Mouse (Mus musculus) right cerebral cortex, postnatal 4 days (tissue): ENCODE measurements around the gene Fryl.
A peak's percentile ranks its signal among the peaks of the same experiment; 100 is the strongest.

Source experiments
- DNase-seq: peaks from one replicate; pipeline ENCODE4 v3.0.0-alpha.2; 2022

Fryl gene

GRCm38 (mm10) chr5:73255321-73256251 lies 833 bp downstream of the Fryl start:
- DNase-seq, result peak; percentile 73

DNA sequence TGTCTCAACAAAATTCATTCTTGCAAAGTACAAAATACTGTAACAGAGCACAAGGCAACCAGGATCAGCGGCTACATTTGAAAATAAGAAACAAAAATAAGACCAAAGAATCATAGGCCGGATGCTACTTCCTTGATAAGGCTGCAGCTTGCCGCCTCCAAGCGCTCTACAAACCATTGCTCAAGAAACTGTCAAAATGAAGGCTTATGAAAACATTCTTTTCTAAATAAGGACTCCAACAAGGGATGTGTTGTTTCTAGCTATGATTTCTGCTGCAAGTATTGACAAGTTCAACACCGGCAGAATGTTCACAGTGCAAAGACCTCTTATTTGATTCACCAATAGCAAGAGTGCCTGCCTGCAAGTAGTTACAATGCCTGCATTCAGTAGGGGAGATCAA lies 1.8 kb downstream of the Fryl start:
- no peak for DNase-seq

DNA sequence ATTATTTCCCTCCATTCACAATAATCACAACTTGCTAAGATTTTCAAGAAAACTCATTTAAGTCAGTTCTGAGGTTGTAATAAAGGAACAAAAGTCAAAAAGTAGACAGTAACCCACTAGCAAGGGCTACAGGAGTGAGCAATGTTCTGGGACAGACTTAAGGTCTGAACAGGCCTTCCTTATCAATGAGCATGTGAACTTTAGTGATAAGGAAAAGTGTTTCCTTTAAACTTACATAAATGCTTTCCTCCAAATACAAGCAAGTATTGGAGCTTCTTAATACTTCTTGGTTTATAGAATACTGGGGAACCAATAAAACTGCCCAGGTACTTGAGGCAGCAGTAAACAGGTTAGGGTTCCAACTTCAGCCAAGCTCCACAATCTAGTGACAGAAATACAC lies 3.7 kb downstream of the Fryl start:
- DNase-seq, result no peak

GRCm38 (mm10) chr5:73249341-73249740 lies 7.1 kb downstream of the Fryl start:
- DNase-seq, result no peak

DNA sequence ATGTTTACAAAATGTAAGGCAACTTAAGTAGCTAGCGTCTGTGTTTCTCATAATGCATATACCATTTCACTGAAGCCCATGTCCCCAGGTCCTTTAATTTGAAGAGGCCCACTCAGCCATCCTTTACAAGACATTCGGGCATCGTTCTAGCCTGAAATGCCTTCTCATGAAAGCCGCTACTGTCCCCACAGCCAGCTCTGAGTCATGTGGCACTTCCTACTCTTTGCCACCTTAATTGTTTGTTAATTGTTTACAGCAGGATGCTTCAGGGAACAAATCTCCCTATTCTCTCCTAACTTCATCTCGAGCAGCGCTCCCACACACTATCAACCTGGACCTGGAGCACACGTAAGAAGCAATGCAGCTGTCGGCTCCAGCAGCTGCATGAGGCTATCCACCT lies 8.2 kb downstream of the Fryl start:
- DNase-seq, result no peak

DNA sequence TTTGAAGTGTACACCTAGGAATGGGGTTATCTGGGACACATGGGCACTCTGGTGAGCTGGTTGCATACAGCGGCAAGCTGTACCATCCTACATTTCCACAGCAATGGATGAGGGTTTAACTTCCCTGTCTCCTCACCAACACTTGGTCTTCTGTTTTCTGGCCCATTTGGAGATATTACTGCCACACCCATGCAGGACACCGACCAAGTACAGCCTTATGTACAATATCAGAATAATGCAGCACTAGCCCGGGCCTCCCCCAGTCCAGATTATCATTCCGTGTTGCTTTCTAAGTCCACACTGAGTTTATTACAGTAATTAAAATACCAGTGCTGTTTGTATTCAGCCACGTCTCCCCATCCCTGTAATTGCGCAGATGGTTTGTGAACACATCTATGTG lies 10.0 kb downstream of the Fryl start:
- no peak for DNase-seq

- peak; percentile 65 for DNase-seq
Observed at GRCm38 (mm10) chr5:73244403-73244802, 12.0 kb downstream of the Fryl start.

- DNase-seq, result no peak
Observed at GRCm38 (mm10) chr5:73241966-73242365, 14.5 kb downstream of the Fryl start.

- no peak for DNase-seq
Observed at GRCm38 (mm10) chr5:73241332-73241731, 15.1 kb downstream of the Fryl start.

DNA sequence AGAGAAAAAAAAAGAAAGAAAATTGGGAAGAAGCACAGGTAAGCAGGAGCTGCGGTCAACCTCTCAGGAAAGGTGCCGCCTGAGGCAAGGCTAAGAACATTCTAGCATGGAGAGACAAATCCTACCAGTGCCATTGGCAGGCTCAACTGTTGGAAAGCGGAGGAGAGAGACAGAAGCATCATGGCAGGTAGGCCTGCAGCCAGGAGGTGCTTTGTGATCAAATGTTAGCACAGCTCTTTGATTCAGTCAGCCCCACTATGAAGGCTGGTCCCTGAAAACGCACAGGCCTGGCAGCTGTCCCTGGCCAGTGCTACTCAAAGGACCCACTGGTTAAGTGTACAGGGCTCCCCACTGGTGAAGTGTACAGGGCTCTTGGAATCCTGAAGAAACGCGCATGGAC lies 16.0 kb downstream of the Fryl start:
- DNase-seq, result no peak

DNA sequence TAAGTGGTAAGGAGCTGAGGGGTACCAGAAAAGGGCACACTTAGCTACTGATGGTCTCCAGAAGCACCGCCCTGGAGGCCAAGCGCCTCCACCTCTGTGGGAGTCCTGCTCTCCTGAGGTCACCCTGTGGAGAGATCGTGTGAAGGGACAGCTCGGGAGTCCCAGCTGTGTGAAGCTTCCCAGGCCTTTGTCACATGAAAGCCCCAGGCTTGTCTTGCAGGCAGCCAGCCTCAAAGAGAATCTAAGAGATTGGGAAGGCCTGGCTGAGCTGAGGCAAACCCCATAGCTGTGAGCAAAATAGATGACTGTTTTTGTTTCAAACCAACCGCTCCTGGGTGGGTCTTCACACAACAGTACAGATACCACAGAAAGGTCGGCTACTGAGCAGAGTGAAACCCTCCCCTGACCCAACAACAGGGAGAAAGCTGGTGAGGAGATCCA lies 19.5 kb downstream of the Fryl start:
- no peak for DNase-seq

DNA sequence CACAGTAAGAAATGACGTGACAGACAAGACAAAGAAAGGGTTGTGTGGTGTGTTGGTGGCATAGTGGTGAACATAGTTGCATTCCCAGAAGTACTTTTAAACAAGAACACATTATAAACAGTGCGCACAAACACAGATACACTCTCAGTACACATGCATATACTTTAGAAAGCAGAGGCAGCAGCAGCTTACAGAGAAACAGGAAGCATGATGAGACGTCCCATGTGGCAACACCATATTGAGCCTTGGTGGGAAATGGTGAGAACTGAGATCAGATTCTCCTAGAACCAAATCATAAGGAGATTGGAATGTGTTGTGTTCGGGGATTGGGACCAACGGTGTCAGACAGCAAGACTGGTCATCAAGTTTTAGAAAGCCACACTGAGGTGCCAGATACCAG lies 21.2 kb downstream of the Fryl start:
- DNase-seq, result no peak

- DNase-seq, result no peak
Observed at GRCm38 (mm10) chr5:73233018-73233881, 23.2 kb downstream of the Fryl start.

DNA sequence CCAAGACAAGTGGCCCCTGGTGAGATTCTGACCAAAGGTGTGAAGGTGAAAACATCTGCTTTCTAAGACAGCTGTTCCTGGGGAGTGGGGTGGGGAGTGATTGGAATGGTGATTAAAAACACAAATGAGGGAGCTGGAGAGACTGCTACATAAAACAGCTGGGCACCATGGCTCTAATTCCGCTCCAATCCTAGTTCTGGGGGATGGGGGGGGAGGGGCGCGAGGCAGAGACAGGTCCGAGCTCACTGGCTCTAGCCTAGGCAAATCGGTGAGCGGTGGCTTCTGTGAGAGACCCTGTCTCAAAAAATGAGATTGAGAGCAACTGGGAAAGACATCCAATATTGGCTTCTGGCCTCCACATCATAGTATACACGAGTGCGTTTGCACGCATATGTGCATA lies 24.2 kb downstream of the Fryl start:
- no peak for DNase-seq

DNA sequence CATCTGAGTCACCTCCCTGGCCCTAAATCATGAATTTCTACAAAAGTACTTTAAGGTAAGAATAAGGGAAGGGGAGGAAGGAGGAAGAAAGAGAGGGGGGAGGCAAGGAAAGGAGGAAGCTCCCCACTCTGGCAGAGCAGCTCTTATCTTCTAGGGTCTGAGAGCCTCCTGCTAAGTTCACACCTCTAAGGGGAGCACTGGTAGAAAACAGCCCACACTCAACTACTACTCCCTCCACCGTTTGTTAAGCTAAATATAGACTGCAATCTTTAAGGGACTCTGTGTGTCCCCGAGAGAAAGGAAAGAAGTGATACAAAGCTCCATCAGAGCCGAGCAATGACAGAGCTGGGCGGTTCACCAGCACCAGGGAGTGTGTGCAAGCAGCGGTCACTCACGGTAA lies 24.6 kb downstream of the Fryl start:
- no peak for DNase-seq

DNA sequence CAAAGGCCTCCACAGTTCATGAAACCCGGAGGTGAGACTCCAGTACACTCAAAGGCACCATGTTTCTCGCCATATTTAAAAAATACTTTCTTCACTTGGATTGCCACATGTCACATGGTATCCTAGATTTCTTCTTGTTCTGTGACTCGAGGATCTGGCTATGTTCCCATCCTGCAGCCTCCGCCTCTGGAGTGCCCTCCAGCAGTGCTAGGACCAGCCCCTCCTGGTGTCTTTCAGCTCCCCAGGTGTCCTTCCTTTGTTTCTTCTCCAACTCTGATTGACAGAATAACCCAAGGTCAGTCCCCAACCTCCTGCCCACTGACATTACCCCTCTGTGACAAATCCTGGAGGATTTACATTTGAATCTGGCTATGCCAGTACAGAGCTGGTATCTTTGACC lies 26.2 kb downstream of the Fryl start:
- DNase-seq, result no peak

DNA sequence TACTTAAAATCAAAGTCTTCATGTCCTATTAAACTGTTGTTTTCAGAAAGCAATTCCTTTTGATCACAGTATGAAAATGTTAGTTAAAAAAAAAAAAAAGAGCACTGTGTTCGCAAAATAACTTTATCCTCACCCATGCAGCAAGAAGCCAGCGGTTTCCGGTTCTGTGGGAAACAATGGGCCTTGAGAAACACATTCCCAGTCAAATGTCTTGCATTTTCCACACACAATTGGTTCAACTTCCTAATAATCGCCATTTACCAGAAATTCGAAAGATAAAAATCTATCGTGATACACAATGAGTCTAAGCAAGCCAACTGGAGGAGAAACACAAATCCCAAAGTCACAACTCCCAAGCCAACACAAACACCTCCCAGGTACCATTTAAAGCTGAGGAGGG lies 27.0 kb downstream of the Fryl start:
- no peak for DNase-seq

DNA sequence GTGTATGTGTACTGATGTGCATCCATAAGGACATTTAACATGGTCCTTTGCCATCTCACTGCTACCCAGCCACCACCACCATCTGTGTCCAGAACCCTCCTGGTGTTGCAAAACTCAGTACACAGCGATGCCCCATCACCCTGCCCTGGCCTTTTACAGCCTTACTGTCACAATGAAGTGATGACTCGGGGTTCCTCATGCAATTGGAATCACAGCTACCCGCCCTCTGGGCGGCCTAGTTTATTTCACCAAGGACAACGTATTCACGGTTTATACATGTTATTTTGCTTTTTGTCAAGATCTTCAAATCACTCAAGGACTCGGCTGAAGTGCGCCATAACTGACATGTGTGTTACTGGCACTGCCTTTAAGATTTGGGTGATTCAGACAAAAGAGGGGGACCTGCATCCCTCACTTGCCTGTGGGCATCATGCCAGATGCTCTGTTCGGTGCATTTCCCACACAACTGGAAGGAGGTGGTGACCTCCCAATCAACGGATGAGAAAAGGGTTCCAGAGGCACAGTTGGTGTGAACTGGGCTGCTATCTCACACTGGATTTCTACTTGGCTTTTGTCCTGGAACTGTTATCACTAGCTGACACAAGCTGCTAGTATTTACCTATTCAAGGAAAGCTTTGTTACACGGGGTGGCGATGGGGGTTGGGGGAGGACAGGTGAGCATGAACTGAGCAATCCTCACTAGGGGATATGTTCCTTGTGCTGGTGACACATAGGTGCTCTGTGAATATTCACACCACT lies 27.9 kb downstream of the Fryl start:
- DNase-seq, result no peak

DNA sequence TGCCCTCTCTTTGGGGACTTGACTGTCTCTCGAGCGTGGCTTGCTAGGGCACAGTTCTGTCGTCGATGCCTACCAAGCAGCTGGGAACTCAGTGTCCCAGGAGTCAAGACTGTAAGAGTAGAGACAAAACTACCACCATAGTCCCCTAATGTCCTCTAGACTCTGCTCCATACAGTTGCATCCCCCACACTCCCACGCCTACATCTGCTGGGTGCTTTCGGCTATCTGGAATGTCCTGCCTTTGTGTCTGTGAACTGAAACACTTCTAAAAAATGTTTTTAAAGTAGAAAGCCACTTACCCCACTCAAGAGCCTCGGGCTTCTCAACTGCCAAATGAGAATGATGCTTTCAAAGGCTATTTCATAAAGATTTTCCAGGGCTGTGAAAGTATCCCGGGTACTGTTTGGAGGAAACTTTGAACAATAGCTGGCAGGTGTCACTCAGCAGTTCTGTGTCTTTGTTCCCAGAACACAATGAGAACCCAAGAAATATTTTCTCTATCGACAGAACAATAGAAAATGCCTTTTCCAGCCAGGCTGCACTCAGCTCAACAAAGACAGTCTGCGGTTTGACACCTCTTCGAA lies 28.8 kb downstream of the Fryl start:
- DNase-seq, result no peak

DNA sequence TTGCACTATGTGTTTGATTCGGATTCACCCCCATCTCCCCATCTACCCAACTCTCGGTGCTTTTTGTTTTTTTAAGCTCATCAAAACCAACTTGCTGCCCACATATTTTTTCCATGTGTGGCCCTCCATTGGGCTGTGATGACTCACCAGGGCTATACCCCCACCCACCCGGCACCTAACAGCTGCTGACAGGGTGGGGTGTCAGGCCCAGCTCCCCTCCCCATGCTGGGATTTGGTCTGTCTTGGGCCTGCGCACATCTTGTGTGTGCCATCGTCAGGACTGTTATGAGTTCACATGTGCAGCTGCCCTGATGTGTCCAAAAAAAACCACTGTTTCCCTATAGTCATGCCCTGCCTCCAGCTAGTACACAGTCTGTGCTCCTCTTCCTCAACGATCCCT lies 33.4 kb downstream of the Fryl start:
- no peak for DNase-seq

DNA sequence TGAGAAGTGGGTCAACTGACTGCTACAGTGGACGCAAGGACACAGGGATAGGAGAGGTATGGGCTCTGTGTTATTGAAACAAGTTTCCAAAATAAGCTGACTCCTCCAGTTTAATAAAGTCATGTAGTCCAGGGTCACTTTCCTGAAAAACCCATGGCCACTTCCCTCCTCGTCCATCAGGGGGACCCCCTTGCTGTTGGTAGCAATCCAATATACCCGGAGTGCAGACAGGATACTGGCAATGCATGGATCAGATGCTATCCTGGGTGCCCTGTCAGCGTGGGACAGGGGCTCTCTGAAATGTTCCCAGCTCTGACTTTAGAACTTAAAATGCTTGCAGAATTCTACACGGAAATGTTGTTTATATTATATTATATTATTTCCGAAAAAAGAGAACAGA lies 34.0 kb downstream of the Fryl start:
- no peak for DNase-seq

- DNase-seq, result no peak
Observed at GRCm38 (mm10) chr5:73221826-73222225, 34.6 kb downstream of the Fryl start.

GRCm38 (mm10) chr5:73219716-73220115 lies 36.7 kb downstream of the Fryl start:
- no peak for DNase-seq
